Mouse (Mus musculus) lung, embryonic 15.5 days (tissue): ENCODE data around the gene Garem2. TPM values are rescaled to one million over a fixed set of nuclear protein-coding genes. Genes with fewer than 3 reads are reported as not detected.

ENCODE experiments used
- ATAC-seq: fragments of 200-750 bp; cut with Nextera tagmentation; 2 replicates; pipeline ENCODE4 v1.8.0; 2017; ENCODE audit warnings: moderate number of reproducible peaks, borderline replicate concordance; ENCODE audit not compliant: low FRiP score, low TSS enrichment; ENCODE audit errors: extremely low read depth
- H3K27ac ChIP-seq: fragments of 300-500 bp; sonication (generic); 2 replicates; pipeline ENCODE4 v1.5.1; 2015; ENCODE audit warnings: moderate library complexity, mild to moderate bottlenecking, inconsistent platforms
- H3K27me3 ChIP-seq: fragments of 300-500 bp; sonication (generic); 2 replicates; pipeline ENCODE4 v1.6.1; 2015; ENCODE audit warnings: inconsistent platforms
- H3K36me3 ChIP-seq: fragments of 300-500 bp; sonication (generic); 2 replicates; pipeline ENCODE4 v1.6.1; 2015; ENCODE audit warnings: inconsistent platforms
- H3K4me1 ChIP-seq: fragments of 300-500 bp; sonication (generic); 2 replicates; pipeline ENCODE4 v1.6.1; 2015; ENCODE audit warnings: inconsistent platforms
- H3K4me2 ChIP-seq: fragments of 300-500 bp; sonication (generic); 2 replicates; pipeline ENCODE4 v1.6.1; 2015; ENCODE audit warnings: inconsistent platforms, mild to moderate bottlenecking, moderate library complexity
- H3K4me3 ChIP-seq: fragments of 300-500 bp; sonication (generic); 2 replicates; pipeline ENCODE4 v1.5.1; 2015; ENCODE audit warnings: mild to moderate bottlenecking, inconsistent platforms
- H3K9ac ChIP-seq: fragments of 300-500 bp; sonication (generic); 2 replicates; pipeline ENCODE4 v1.6.1; 2015; ENCODE audit warnings: inconsistent platforms
- H3K9me3 ChIP-seq: fragments of 300-500 bp; sonication (generic); 2 replicates; pipeline ENCODE4 v1.6.1; 2016; ENCODE audit warnings: inconsistent platforms
- WGBS: fragments of 180-500 bp; shearing (Covaris S2); methylation state at CpG from one replicate; pipeline ENCODE4 v1.1.7; 2015; 5-methylcytosine and 5-hydroxymethylcytosine counted together
- polyA plus RNA-seq: library from polyadenylated mRNA; unstranded; fragments of >200 nt; fragmentation: Nextera tagmentation; extraction: Ambion mirVana; gene quantifications from 2 replicates; pipeline ENCODE4 v1.2.1, GENCODE M21; 2015

Garem2 gene
- polyA plus RNA-seq, 1 experiment from 2014 or later = 0.22 TPM

GRCm38 (mm10) chr5:30113881-30114760, 9.2 kb downstream of the Garem2 start:
- Histone ChIP-seq H3K4me2 (peak overlapping the region; percentile 98), H3K27me3 (peaks cover 71% of the 10 kb centered on the region), H3K27ac (no peak overlapping the region), H3K36me3 (peaks cover 9% of the 10 kb centered on the region; the same call in 1 of the 2 replicates), H3K4me3 (peak overlapping the region; percentile 60), H3K9me3 (no peaks in the 10 kb centered on the region), H3K9ac (peak overlapping the region; percentile 47), H3K4me1 (peaks cover 31% of the 10 kb centered on the region)
- under 1% methylated on average over 93 of the region's 103 CpGs for WGBS
- ATAC-seq = peak; percentile 84

- 2% methylated on average over 28 of the region's 28 CpGs for whole genome bisulfite sequencing
- Histone ChIP-seq H3K9ac (peak overlapping the region; percentile 47), H3K27me3 (peaks cover 64% of the 10 kb centered on the region)
Observed at GRCm38 (mm10) chr5:30114761-30115140, 9.8 kb downstream of the Garem2 start.

GRCm38 (mm10) chr5:30115718-30116117, 10.8 kb downstream of the Garem2 start:
- H3K36me3 ChIP-seq = peaks cover 25% of the 10 kb centered on the region
- no peaks in the 10 kb centered on the region for H3K9me3 ChIP-seq
- 23% methylated on average over 10 of the region's 10 CpGs for WGBS
- ATAC-seq = no peak
- H3K27ac ChIP-seq = no peak overlapping the region
- H3K9ac ChIP-seq = no peak overlapping the region
- peaks cover 26% of the 10 kb centered on the region for H3K4me1 ChIP-seq
- no peak overlapping the region for H3K4me2 ChIP-seq
- no peak overlapping the region for H3K4me3 ChIP-seq
- peaks cover 55% of the 10 kb centered on the region for H3K27me3 ChIP-seq

More at GRCm38 (mm10) chr5:30114761-30115140, 9.8 kb downstream of the Garem2 start:
- Histone ChIP-seq H3K36me3 (peaks cover 15% of the 10 kb centered on the region), H3K9me3 (no peaks in the 10 kb centered on the region), H3K4me3 (peak overlapping the region; percentile 60), H3K27ac (no peak overlapping the region), H3K4me1 (peaks cover 31% of the 10 kb centered on the region), H3K4me2 (peak overlapping the region; percentile 98)
- ATAC-seq = no peak

GRCm38 (mm10) chr5:30118018-30118417, 13.1 kb downstream of the Garem2 start:
- H3K4me1 ChIP-seq = peaks cover 17% of the 10 kb centered on the region
- peaks cover 32% of the 10 kb centered on the region for H3K27me3 ChIP-seq
- no peak overlapping the region for H3K4me2 ChIP-seq
- WGBS = 59% methylated on average over 1 of the region's 1 CpGs
- no peak for ATAC-seq
- no peak overlapping the region for H3K9ac ChIP-seq
- peaks cover 47% of the 10 kb centered on the region for H3K36me3 ChIP-seq
- H3K27ac ChIP-seq = no peak overlapping the region
- H3K4me3 ChIP-seq = no peak overlapping the region
- H3K9me3 ChIP-seq = no peaks in the 10 kb centered on the region

GRCm38 (mm10) chr5:30119163-30119562, 14.2 kb downstream of the Garem2 start:
- Histone ChIP-seq H3K36me3 (peaks cover 56% of the 10 kb centered on the region), H3K4me3 (no peak overlapping the region), H3K4me1 (peaks cover 8% of the 10 kb centered on the region), H3K27ac (no peak overlapping the region), H3K4me2 (no peak overlapping the region), H3K9ac (no peak overlapping the region), H3K9me3 (no peaks in the 10 kb centered on the region), H3K27me3 (peaks cover 20% of the 10 kb centered on the region)
- no peak for ATAC-seq
- 89% methylated on average over 6 of the region's 6 CpGs for WGBS

GRCm38 (mm10) chr5:30120106-30120505, 15.1 kb downstream of the Garem2 start:
- Histone ChIP-seq H3K9ac (no peak overlapping the region), H3K4me2 (no peak overlapping the region), H3K9me3 (no peaks in the 10 kb centered on the region), H3K4me1 (peaks cover under 1% of the 10 kb centered on the region; the same call in 1 of the 2 replicates), H3K36me3 (peaks cover 65% of the 10 kb centered on the region), H3K27ac (no peak overlapping the region), H3K4me3 (no peak overlapping the region), H3K27me3 (peaks cover 11% of the 10 kb centered on the region)
- 81% methylated on average over 7 of the region's 7 CpGs for WGBS
- no peak for ATAC-seq

- H3K4me1 ChIP-seq = no peaks in the 10 kb centered on the region
- H3K27ac ChIP-seq = no peak overlapping the region
- WGBS = 91% methylated on average over 6 of the region's 6 CpGs
- H3K9ac ChIP-seq = no peak overlapping the region
- no peak overlapping the region for H3K4me3 ChIP-seq
- H3K36me3 ChIP-seq = peaks cover 84% of the 10 kb centered on the region
- H3K27me3 ChIP-seq = no peaks in the 10 kb centered on the region
- ATAC-seq = no peak
- H3K9me3 ChIP-seq = no peaks in the 10 kb centered on the region
- no peak overlapping the region for H3K4me2 ChIP-seq
Observed at GRCm38 (mm10) chr5:30122481-30122880, 17.5 kb downstream of the Garem2 start.

- no peaks in the 10 kb centered on the region for H3K27me3 ChIP-seq
- H3K27ac ChIP-seq = no peak overlapping the region
- no peaks in the 10 kb centered on the region for H3K4me1 ChIP-seq
- H3K36me3 ChIP-seq = peaks cover 87% of the 10 kb centered on the region
- no peak overlapping the region for H3K4me2 ChIP-seq
- no peak overlapping the region for H3K9ac ChIP-seq
- H3K9me3 ChIP-seq = no peaks in the 10 kb centered on the region
- WGBS = 39% methylated on average over 5 of the region's 5 CpGs
- H3K4me3 ChIP-seq = no peak overlapping the region
- ATAC-seq = no peak
Observed at GRCm38 (mm10) chr5:30125587-30125986, 20.6 kb downstream of the Garem2 start.

GRCm38 (mm10) chr5:30126756-30127155, 21.8 kb downstream of the Garem2 start:
- no peaks in the 10 kb centered on the region for H3K9me3 ChIP-seq
- peaks cover 81% of the 10 kb centered on the region for H3K36me3 ChIP-seq
- ATAC-seq = no peak
- H3K4me1 ChIP-seq = no peaks in the 10 kb centered on the region
- H3K9ac ChIP-seq = no peak overlapping the region
- no peak overlapping the region for H3K4me2 ChIP-seq
- no peak overlapping the region for H3K27ac ChIP-seq
- no peaks in the 10 kb centered on the region for H3K27me3 ChIP-seq
- WGBS = 90% methylated on average over 7 of the region's 7 CpGs
- no peak overlapping the region for H3K4me3 ChIP-seq

- H3K27ac ChIP-seq = no peak overlapping the region
- no peaks in the 10 kb centered on the region for H3K4me1 ChIP-seq
- H3K4me3 ChIP-seq = no peak overlapping the region
- no peak overlapping the region for H3K9ac ChIP-seq
- H3K4me2 ChIP-seq = no peak overlapping the region
- 88% methylated on average over 13 of the region's 13 CpGs for WGBS
- no peaks in the 10 kb centered on the region for H3K9me3 ChIP-seq
- peaks cover 78% of the 10 kb centered on the region for H3K36me3 ChIP-seq
- H3K27me3 ChIP-seq = no peaks in the 10 kb centered on the region
- ATAC-seq = no peak
Observed at GRCm38 (mm10) chr5:30127921-30128597, 23.1 kb downstream of the Garem2 start.

- WGBS = 91% methylated on average over 6 of the region's 6 CpGs
- H3K36me3 ChIP-seq = peaks cover 77% of the 10 kb centered on the region
- no peak overlapping the region for H3K27ac ChIP-seq
- no peak overlapping the region for H3K9ac ChIP-seq
- H3K9me3 ChIP-seq = no peaks in the 10 kb centered on the region
- no peaks in the 10 kb centered on the region for H3K4me1 ChIP-seq
- H3K4me2 ChIP-seq = no peak overlapping the region
- no peak for ATAC-seq
- no peaks in the 10 kb centered on the region for H3K27me3 ChIP-seq
- no peak overlapping the region for H3K4me3 ChIP-seq
Observed at GRCm38 (mm10) chr5:30128680-30129079, 23.7 kb downstream of the Garem2 start.

GRCm38 (mm10) chr5:30131246-30131645, 26.3 kb downstream of the Garem2 start:
- H3K4me3 ChIP-seq = no peak overlapping the region
- ATAC-seq = no peak
- no peak overlapping the region for H3K27ac ChIP-seq
- no peaks in the 10 kb centered on the region for H3K9me3 ChIP-seq
- WGBS = 83% methylated on average over 4 of the region's 4 CpGs
- no peaks in the 10 kb centered on the region for H3K4me1 ChIP-seq
- H3K9ac ChIP-seq = no peak overlapping the region
- H3K27me3 ChIP-seq = no peaks in the 10 kb centered on the region
- peaks cover 79% of the 10 kb centered on the region for H3K36me3 ChIP-seq
- no peak overlapping the region for H3K4me2 ChIP-seq
